Mouse (Mus musculus): Measurements from ENCODE around the gene Rab33b.

Rab33b gene

GRCm38 (mm10) chr3:51517467-51517866 lies 33.7 kb downstream of the Rab33b start:
- DNase-seq = no peak

- peak; percentile 14 to 17 for DNase-seq
Measured at GRCm38 (mm10) chr3:51517878-51518762, 34.4 kb downstream of the Rab33b start.

DNA sequence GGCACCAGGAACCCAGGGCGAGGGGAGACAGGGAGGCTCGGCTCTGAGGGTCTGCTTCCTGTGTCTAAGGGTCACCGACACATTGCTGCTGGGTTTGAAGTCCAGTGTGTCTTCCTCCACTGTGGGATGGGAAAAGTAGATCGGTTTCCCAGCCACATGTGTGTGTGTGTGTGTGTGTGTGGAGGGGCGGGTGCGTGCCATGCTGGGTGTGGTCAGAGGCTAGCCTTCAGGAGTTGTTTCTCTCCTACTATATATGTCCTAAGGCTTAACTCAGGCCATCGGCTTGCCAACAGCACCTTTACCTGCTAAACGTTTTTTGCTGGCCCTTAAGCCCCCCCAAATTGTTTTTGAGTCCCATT lies 35.0 kb downstream of the Rab33b start:
- no peak for DNase-seq

DNA sequence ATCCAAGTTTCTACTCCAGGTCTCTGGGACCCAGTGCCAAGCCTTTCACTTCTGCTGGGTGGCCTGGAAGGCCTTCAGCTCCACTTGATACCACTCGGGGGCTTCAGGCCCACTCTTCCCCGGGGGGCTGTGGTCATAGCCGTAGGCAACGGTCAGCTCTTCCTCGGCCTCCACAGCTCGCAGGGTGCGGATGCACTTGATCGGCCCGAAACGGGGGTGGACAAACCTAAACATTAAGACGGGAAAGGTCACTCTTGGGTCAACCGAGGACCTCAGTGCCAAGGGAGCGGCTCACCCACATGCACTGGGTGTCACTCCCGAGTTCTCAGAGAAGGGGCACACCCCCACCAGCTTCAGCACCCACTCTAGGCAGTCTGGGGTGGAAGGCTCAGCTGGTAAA lies 37.5 kb downstream of the Rab33b start:
- no peak for DNase-seq

DNA sequence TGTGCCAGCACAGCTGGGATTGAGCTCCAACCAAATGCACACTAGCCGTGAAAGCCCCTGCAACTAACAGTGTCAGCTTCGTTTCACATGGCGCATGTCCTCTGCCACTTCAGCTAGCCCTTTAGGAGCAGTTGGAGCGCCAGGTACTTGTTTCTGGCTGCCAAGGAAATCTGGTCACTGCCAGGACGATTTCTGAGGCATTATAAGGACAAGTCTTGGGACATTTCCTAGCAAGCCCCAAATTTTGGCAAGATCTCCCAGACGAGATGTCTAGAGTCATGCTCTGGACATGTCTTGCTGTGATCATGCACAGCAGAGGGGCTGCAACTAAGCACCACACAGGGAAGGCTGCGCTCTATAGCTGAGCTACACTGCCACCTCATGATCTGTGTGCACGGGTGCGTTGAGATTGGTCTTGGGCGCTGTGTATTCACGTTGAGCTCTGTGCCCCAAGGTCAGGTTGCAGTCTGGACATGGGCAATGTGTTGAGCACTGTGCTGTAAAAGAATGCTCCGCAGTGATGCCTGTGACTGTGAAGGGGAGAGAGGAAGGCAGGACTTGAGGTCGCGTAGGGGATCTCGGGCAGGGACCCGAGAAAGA lies 41.6 kb downstream of the Rab33b start:
- no peak for DNase-seq

GRCm38 (mm10) chr3:51526891-51527290 lies 43.2 kb downstream of the Rab33b start:
- no peak for DNase-seq

- DNase-seq = peak; percentile 61 to 66
Measured at GRCm38 (mm10) chr3:51531473-51532281, 48.0 kb downstream of the Rab33b start.

GRCm38 (mm10) chr3:51532282-51532620 lies 48.5 kb downstream of the Rab33b start:
- DNase-seq = no peak

GRCm38 (mm10) chr3:51533573-51533972 lies 49.9 kb downstream of the Rab33b start:
- DNase-seq = no peak

- DNase-seq = no peak
Measured at GRCm38 (mm10) chr3:51534013-51534412, 50.3 kb downstream of the Rab33b start.

DNA sequence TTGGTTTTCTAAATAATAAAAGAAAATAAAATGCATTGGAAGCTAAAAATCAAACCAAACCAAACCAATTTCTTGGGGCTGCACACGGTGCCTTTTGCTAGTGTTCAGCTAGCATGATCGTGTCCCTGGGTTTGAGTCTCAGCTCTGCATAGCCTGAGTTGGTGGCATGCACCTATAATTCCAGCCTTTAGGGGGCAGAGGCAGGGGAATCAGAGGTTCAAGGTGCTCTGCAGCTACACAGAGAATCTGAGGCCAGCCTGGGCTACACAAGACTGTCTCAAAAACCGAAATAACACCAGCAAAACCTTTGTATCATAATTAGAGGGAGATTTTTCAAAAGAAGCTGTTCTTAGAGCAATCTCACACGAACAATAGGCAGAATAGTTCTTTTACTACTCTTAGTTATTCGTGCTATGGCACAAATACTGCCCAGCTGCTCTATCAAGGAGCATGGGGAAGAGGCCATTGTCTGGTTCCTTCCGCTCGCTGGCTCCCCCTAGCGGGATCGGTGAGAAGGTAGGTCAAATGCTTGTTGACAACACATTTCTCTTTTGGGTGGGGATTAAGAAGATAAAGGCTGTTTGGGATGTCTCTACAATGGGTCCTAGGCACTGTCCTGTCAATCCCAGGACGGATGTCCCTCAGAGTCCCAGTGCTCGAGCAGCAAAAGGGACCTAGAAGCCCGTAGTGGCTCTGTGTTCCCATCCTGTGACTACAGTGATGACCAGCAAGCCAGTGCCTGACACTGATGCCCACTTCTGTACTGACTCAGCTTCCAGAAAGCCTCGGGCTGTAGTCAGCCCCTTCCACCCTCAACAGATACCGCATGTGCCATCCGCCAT lies 56.1 kb downstream of the Rab33b start:
- DNase-seq = peak; percentile 67 to 78

GRCm38 (mm10) chr3:51540659-51541058 lies 56.9 kb downstream of the Rab33b start:
- DNase-seq = no peak

GRCm38 (mm10) chr3:51544442-51545128 lies 60.9 kb downstream of the Rab33b start:
- DNase-seq = no peak

All from lung, adult 18-20 months (tissue).